Mouse (Mus musculus) kidney, adult 11 months (tissue): ENCODE measurements around the gene 2810408A11Rik.
"Not testable (repeated sequence)": the region's sequence is repeated elsewhere in the genome, so short reads cannot be mapped to it uniquely, and the experiment has no call there.

Source experiments
- DNase-seq: peaks from one replicate; pipeline ENCODE4 v3.0.0; 2022

2810408A11Rik gene

GRCm38 (mm10) chr11:69930967-69931537 is 30.3 kb upstream of the 2810408A11Rik start:
- DNase-seq = no peak

DNA sequence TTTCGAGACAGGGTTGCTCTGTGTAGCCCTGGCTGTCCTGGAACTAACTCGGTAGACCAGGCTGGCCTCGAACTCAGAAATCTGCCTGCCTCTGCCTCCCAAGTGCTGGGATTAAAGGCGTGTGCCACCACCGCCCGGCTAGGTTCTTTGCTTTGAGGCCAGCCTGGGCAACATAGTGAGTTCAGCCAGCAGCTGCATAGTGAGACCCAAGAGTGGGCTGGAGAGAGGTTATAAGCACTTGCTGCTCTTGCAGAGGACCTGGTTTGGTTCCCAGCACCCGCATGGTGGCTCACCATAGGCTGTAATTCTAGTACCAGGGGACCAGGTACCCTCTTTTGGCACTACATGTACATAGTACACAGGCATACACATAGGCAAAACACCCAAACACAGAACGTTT is 29.4 kb upstream of the 2810408A11Rik start:
- DNase-seq = not testable (repeated sequence)

DNA sequence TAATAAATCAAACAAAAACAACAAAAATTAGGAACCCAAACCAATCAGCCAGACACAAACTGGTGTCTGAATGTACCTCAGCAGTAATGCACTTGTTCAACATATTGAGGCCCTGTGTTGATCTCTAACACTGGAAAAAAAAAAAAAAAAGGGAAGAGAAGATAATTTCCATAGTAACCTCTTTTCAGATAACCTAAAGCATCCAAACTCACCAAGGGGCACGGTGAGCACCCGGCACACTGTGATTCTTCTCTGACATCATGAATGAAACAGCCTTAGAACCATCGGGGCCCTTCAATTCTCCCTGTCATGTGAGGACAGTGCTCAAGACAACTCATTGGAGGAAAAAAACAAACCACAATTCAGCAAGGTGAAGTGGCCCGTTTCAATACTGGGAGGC is 28.9 kb upstream of the 2810408A11Rik start:
- DNase-seq = no peak

GRCm38 (mm10) chr11:69927501-69927900 is 26.7 kb upstream of the 2810408A11Rik start:
- no peak for DNase-seq

DNA sequence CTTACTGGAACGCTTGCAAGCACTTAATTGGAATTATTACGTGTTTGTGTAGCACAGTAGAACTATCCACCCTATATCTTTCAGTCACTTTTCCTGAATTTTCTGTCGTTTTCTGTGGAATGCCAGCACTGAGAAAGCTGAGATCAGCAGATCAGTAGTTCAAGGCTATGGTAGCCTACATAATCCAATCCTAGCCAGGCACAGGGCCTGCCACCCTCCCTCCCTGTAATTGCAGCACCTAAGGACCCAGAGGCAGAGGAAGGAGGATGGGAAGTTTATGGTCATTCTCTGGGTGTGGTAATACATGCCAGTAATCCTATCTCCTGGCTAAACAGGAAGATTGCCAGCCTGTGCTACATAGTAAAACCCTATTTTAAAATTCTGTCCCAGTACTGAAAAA is 22.0 kb upstream of the 2810408A11Rik start:
- DNase-seq = no peak

- no peak for DNase-seq
Measured at GRCm38 (mm10) chr11:69922012-69922756, 21.4 kb upstream of the 2810408A11Rik start.

DNA sequence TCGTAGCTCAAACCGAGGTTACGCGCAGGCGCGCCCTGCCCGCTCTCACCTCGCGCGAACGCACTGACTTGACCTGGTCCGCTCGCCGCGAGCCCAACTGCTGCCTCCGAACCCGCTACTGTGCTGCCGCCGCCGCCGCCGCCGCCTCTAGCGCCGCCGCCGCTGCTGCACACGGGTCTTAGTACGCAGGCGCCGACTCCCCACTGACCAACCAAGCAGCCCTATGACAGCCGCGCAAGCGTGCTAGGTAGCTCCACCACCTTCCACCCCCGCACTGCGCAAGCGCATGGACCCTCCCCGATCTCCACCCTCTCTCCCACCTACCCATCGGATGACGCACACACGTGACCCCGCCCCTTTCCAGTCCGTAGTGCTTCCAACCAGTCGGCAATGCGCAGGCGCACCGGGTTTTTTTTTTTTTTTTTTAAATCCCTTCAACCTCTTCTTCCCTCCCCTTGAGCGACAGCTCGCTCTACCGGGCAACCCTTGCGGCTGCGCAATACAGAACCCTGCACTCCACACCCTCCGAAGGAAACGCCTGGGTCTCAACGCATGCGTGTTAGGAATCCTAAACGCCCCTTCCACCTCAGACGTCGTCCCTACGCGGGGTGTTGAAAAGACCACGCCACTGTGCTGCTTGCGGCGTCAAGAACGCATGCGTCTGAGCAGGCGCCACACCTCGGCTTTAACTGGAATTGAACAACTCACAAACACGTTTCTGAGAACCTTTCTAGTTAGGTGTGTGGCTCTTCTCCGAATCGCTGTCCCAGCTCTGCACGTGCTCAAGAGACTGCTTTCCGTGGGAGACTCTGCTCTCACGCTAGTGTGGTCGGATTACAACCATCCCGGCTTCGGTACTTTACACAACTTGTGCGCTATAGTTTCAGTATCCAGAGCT is 20.6 kb upstream of the 2810408A11Rik start, which contains the start of gene Eif5a:
Gene Eif5a, minus strand, starts transcription at position 845 of the 898 bp plus-strand sequence.
- DNase-seq = peak; percentile 100

- peak; percentile 59 for DNase-seq
Measured at GRCm38 (mm10) chr11:69920266-69921031, 19.7 kb upstream of the 2810408A11Rik start.

- DNase-seq = peak; percentile 84
Measured at GRCm38 (mm10) chr11:69919661-69920265, 19.0 kb upstream of the 2810408A11Rik start.

DNA sequence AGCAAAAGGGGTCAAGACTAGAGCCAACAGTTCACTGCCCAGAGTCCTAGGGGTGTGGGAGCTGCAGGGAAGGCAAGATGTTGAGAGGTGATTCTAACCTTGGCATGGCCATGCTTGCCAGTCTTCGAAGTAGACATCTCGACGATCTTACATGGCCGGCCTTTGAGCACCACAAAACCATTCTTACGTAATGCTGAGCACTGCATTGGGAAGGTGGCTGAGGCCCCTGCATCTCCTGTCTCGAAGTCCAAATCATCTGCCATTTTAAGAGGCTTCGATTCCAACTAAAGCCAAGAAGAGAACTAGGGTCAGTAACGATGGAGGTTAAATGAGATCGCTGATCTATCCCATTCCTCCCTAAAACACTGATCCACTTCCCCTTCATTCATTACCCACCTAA is 18.3 kb upstream of the 2810408A11Rik start:
- DNase-seq = no peak

GRCm38 (mm10) chr11:69918118-69918517 is 17.3 kb upstream of the 2810408A11Rik start:
- no peak for DNase-seq

DNA sequence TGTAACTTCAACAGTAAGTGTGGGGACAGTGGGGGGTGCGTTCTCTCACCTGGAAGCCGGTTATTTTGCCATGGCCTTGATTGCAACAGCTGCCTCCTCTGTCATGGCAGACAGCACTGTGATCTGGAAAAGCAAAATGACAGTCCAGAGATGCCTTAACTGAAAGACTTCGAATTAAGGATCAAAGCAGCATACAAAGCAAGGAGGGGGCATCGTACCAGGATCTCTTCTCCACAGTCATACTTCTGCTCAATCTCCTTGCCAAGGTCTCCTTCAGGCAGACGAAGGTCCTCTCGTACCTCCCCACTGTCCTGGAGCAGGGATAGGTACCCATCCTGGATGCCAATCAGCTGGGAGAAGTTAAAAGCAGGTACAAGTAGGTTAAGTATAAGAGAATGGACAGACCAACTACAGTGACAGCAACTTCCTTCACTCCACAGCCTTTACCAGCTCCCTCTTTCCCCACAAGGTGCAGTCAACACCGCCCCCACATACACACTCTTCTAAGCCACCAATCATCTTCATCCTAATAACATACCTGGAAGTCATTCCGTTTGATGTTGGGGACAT is 16.7 kb upstream of the 2810408A11Rik start:
- no peak for DNase-seq

DNA sequence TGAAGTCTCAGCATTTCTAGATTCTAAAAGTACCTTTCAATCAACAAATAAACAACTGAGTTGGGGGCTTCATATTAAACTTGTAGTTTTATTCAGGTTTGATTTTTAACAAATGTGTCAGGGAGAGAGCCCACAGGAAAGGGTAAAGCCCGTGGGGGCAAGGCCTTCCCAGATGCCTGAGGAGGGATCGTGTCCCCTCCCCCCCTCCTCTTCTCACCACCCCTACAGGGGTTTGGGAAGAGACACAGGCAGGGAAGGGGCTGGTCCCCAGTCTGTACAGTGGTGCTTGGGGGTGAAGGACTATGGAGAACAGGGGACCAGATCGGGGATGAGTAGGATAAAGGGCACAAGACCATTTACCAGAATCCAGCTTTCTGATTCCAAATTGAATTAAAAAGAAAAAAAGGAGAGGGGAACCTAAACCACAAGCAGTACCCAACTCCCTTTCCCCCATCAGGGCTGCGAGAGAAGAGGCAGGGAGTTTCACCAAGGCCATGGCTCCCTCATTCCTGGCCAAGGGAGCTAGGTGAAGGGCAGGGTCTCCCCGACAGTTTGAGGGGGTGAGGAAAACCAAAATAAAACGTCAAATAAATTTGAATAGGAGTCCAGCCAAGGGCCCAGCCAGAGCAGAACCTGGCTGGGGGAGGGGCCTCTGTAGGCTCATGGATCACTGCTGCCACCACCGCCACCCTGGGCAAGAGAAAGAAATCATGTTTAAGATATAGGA is 16.0 kb upstream of the 2810408A11Rik start:
- DNase-seq = not testable (repeated sequence)

DNA sequence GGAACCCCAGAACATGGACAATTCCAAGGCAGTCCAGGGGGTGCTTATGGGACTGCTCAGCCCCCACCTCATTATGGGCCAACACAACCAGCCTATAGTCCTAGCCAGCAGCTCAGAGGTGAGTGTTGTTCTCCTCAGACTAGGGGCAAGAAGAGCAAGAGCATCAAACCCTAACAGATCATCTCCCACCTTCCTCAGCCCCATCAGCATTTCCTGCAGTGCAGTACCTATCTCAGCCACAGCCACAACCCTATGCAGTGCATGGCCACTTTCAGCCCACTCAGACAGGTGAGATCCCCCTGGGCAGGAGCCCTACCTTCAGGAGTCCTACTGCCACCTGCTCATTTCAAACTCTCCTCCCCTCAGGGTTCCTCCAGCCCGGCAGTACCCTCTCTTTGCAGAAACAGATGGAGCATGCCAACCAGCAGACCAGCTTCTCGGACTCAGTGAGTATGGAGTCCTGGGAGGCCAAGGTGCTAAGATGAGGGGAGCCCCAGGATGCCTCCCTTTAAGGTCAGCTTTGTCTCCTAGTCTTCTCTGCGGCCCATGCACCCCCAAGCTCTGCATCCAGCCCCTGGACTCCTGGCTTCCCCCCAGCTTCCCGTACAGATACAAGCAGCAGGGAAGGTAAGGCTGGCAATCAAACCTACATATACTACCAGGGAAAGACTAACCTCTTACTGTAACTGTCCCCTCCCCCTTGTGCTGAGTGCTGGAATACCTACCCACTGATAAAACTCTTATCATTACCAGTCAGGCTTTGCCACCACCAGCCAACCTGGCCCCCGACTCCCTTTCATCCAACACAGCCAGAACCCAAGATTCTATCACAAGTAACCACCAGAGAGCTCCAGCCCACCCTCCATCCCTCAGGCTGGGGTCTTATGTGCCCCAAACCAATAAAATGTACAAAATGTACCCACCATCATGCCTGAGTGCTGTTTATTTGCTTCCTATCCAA is 15.2 kb upstream of the 2810408A11Rik start:
- no peak for DNase-seq

- no peak for DNase-seq
Measured at GRCm38 (mm10) chr11:69914917-69915430, 14.2 kb upstream of the 2810408A11Rik start.

DNA sequence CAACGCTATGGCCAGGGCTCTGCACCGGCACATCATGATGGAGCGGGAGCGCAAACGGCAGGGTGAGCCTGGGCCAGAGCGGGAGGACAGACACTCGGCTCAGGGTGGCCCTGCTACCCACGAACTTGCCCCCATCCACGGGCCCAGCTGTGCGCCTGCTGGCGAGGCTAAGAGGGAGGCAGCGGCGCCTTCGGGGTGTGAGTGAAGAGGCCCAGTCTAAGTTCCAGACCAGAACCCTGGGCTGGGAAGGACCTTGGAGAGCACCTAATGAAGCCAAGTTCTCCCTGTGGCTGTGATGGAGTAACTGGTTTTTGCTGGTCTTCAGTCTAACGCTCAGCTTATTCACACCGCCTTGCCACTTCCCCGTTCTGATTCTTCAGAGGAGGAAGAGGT is 13.6 kb upstream of the 2810408A11Rik start:
- DNase-seq = no peak

DNA sequence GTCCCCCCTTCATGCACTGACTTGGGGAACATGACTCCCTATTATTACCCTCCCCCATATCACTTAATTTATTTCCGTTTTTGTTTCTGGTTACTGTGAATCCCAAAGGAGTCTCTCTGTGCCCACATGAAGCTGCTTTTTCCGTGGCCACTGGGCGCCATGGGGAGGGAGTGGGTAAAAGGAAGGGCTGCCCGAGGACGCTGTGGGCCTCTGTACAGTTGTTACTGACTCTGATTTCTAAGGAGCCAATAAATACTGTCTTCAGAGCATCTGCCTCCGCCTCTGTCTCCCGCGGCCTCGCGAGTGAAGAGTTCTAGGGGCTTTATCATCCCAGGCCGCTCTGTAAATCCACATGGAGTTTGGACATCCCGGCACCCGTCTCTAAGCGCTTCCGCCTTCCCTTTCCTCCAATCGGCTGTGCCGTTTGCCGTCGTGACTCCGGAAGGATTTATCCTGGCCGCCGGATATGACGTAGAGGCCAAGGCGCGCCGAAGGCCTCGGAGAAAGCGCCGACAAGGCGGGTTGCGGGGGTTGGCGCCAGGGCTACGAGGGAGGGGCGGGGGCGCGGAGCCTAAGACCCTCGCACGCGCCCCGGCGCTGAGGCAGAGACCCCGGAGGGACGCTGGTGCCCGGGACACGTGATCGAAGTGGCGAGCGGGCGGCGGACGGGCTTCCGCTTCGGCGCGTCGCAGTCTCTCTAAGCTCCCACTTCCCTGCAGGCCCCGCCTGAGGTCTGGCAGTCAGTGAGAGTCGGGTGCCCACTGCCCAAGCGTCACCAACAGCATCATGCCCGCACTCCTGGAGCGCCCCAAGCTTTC is 13.0 kb upstream of the 2810408A11Rik start, which contains the start of gene Gps2:
Gene Gps2, plus strand, starts transcription at position 335 of the 818 bp plus-strand sequence.
- DNase-seq = peak; percentile 90

DNA sequence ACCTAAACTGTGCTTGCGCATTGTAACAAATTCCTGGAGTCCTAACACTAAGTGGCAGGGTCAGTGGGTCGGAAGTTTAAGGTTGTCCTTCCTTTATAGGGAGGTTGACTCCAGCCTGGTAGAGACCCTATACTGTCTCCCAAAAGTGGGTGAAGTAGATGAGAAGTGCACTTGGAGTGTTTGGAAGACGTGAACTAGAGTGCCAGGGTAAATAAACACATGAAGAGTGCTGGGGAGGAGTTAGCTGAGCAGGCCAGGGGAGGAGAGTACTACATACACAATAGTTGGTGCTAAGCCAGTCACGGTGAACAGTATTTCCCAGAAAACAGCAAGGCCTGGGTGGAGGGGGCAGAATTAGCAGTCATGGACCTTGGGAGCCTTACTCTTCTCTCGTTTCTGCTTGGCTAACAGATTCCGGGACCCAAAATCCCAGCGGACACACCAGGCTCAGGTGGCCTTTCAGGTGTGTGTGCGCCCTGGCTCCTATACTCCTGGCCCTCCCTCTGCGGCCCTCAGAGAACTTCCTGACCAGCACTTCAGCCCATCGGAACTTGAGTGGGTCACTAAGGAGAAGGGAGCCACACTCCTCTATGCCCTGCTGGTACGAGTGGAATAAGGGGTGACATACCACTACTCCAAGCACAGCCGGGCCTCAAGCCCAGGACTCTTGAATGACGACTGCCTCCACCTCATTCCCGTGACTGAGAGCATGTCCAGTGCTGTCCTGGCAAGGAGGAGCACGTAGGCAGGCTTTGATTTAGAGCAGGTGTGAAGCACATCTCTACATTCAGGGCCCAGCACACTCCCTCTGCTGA is 12.1 kb upstream of the 2810408A11Rik start:
- DNase-seq = no peak
